Mouse (Mus musculus) intestine, embryonic 15.5 days (tissue): Measurements from ENCODE around the gene C130026I21Rik. TPM values are rescaled to one million over a fixed set of nuclear protein-coding genes. Genes with fewer than 3 reads are reported as not detected.
"Not testable (repeated sequence)": the region's sequence is repeated elsewhere in the genome, so short reads cannot be mapped to it uniquely, and the experiment has no call there.

Experiments
- ATAC-seq: fragments of 200-750 bp; cut with Nextera tagmentation; 2 replicates; pipeline ENCODE4 v1.8.0; 2017; ENCODE audit warnings: moderate TSS enrichment, moderate library complexity
- H3K27ac ChIP-seq: fragments of 300-500 bp; sonication (generic); 2 replicates; pipeline ENCODE4 v1.5.1; 2015; ENCODE audit warnings: mild to moderate bottlenecking, inconsistent platforms
- H3K27me3 ChIP-seq: fragments of 300-500 bp; sonication (generic); replicated peaks from 2 replicates; pipeline ENCODE4 v1.6.1; 2015; ENCODE audit warnings: inconsistent platforms
- H3K36me3 ChIP-seq: fragments of 300-500 bp; sonication (generic); 2 replicates; pipeline ENCODE4 v1.6.1; 2015; ENCODE audit warnings: inconsistent platforms
- H3K4me1 ChIP-seq: fragments of 300-500 bp; sonication (generic); replicated peaks from 2 replicates; pipeline ENCODE4 v1.6.1; 2015; ENCODE audit warnings: inconsistent platforms
- H3K4me2 ChIP-seq: fragments of 300-500 bp; sonication (generic); replicated peaks from 2 replicates; pipeline ENCODE4 v1.6.1; 2015; ENCODE audit warnings: mild to moderate bottlenecking, inconsistent platforms
- H3K4me3 ChIP-seq: fragments of 300-500 bp; sonication (generic); replicated peaks from 2 replicates; pipeline ENCODE4 v1.5.1; 2015; ENCODE audit warnings: inconsistent platforms
- H3K9ac ChIP-seq: fragments of 300-500 bp; sonication (generic); 2 replicates; pipeline ENCODE4 v1.6.1; 2015; ENCODE audit warnings: inconsistent platforms
- H3K9me3 ChIP-seq: fragments of 300-500 bp; sonication (generic); 2 replicates; pipeline ENCODE4 v1.6.1; 2016; ENCODE audit warnings: inconsistent platforms
- WGBS: fragments of 180-500 bp; shearing (Covaris S2); methylation state at CpG from one replicate; pipeline ENCODE4 v1.1.7; 2015; 5-methylcytosine and 5-hydroxymethylcytosine counted together
- polyA plus RNA-seq: library from polyadenylated mRNA; unstranded; fragments of >200 nt; fragmentation: Nextera tagmentation; extraction: Ambion mirVana; gene quantifications from 2 replicates; pipeline ENCODE4 v1.2.1, GENCODE M21; 2015

Gene C130026I21Rik
- 0.43 and 0.82 TPM in 2 replicates for polyA plus RNA-seq

DNA sequence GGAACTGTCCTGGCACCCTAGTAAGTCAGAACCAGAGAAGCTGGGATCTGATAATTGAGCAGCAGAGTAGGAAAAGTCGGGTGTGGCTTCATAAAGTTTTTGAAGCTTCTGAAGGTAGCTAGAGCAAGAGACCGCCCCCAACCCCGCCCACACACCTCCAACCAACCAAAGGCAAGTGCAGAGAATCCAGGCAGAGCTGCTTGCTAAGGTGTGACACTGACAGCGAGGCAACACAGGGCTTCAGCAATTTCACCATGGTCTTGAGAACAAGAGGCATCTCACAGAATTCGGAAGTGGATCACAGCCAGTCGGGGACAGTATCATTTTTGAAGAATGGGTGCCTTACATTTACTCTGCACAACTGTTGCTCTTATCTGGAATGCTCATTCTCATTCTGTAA, at the start of gene C130026I21Rik:
Gene C130026I21Rik (minus strand): TSS at position 101 of the 400 bp plus-strand sequence.
- not testable (repeated sequence) for H3K9ac ChIP-seq, H3K27me3 ChIP-seq, H3K4me3 ChIP-seq, ATAC-seq, H3K36me3 ChIP-seq, H3K4me1 ChIP-seq, H3K27ac ChIP-seq, H3K9me3 ChIP-seq, H3K4me2 ChIP-seq
- no CpG with 5 or more reads among the region's 6 CpGs for WGBS

DNA sequence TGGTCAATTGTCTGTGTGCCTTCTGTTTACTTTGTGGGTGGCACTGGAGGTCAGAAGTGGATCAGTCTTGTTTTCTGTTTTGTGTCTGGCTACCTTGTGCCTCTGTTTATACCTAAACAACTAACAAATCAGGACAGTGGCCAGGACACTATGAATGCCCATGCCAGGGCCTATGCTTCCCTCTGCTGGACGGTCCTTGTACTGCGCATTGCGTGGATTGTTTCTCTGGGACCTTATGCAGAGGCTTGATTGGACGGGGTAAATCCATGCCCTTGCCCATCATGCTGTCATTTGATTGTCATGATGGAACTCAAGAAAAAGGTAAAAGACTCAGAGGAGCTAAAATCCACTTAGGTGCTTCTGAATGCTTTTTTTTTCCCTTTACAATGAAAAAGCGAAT, 16.7 kb upstream of the C130026I21Rik start:
- not testable (repeated sequence) for H3K36me3 ChIP-seq, H3K4me3 ChIP-seq, H3K27ac ChIP-seq, H3K4me2 ChIP-seq, ATAC-seq, H3K9me3 ChIP-seq, H3K9ac ChIP-seq, H3K4me1 ChIP-seq, H3K27me3 ChIP-seq
- 47% methylated on average over 4 of the region's 5 CpGs for WGBS

DNA sequence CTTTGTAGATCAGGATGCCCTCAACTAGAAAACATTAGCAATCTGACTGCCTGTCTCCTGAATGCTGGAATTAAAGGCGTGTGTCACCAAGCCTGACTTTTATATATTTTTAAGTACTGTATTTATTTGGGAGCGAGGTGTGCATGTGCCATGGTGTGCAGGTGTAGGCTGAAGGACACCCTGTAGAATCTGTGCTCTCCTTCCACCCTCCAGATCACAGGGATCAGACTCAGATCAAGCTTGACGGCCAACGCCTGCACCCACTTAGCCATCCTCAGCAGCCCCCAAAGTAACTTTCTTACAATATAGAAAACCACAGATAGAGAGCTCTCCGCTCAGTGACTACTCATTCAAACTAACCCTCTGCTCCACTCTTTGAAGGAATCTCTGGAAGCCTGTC, 6.1 kb upstream of the C130026I21Rik start:
- 69% methylated on average over 4 of the region's 5 CpGs for WGBS
- H3K4me1 ChIP-seq, H3K27me3 ChIP-seq, ATAC-seq, H3K27ac ChIP-seq, H3K36me3 ChIP-seq, H3K4me3 ChIP-seq, H3K4me2 ChIP-seq, H3K9me3 ChIP-seq, H3K9ac ChIP-seq: not testable (repeated sequence)

DNA sequence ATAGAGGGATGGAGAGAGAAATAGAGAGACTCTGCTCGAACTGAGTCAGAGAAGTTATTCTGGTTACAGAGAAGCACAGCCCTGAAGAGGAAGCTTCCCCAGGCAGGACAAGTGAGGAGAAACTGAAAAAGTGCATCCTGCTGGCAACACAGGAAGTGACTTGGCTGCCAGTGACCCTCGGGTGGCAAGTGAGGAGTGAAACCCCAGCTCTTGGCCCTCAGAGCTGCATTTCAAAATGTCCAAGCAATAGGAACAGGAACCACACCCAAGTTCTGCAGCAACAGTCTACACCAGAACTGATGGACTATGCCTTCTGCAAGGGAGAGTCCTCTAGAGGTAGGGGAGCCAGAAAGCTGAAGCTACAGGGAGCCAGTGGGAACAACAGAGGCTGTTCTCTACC, 11.7 kb downstream of the C130026I21Rik start:
- 55% methylated on average over 2 of the region's 2 CpGs for WGBS
- ATAC-seq, H3K27me3 ChIP-seq: not testable (repeated sequence)

DNA sequence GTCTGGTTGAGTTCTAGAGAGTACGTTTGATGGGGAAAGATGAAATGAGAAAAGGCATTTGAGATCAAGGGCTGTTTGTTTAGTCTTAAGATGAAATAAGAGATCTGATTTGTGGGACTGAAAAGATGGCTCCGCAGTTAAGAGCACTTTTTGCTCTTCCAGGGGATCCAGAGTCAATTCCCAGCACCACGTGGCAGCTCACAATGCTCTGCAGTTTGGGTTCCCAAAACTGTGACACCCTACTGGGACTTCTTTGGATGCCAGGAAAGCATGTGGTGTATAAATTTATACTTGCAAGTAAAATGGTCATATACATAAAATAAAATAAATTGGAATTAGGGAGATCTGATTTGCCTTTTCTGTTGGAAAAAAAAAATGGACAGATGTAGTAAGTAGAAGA, 15.1 kb downstream of the C130026I21Rik start:
- not testable (repeated sequence) for H3K36me3 ChIP-seq, H3K4me2 ChIP-seq, H3K27ac ChIP-seq, H3K27me3 ChIP-seq, H3K9me3 ChIP-seq, ATAC-seq, H3K4me1 ChIP-seq, H3K4me3 ChIP-seq, H3K9ac ChIP-seq
- WGBS = 62% methylated on average over 2 of the region's 3 CpGs

More for the DNA sequence above, 11.7 kb downstream of the C130026I21Rik start:
- H3K4me3 ChIP-seq, H3K9ac ChIP-seq, H3K27ac ChIP-seq, H3K36me3 ChIP-seq, H3K4me2 ChIP-seq, H3K9me3 ChIP-seq, H3K4me1 ChIP-seq: not testable (repeated sequence)

DNA sequence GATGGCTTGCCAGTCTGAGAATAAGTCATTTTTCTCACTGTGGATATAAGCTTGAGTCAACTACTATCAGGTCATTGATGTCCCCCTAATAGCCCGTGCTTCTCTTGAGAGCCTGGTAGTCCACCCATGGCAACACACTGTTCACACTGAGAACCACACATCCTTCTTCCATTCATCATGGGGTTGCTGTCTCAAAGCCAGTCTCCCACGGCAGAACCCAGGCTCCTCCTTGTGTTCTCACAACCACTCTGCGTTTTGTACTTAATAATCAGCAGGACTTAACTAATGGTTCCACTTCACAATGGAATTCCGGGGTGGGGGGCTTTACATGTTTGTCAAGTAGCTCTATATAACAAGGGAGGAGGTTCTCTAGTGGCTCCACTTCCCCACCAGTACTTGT, 19.2 kb downstream of the C130026I21Rik start:
- not testable (repeated sequence) for ATAC-seq, H3K9ac ChIP-seq, H3K4me2 ChIP-seq, H3K36me3 ChIP-seq, H3K4me1 ChIP-seq, H3K27me3 ChIP-seq, H3K4me3 ChIP-seq, H3K27ac ChIP-seq
- peaks cover 14% of the 10 kb centered on the region for H3K9me3 ChIP-seq
- WGBS = 83% methylated on average over 4 of the region's 4 CpGs

DNA sequence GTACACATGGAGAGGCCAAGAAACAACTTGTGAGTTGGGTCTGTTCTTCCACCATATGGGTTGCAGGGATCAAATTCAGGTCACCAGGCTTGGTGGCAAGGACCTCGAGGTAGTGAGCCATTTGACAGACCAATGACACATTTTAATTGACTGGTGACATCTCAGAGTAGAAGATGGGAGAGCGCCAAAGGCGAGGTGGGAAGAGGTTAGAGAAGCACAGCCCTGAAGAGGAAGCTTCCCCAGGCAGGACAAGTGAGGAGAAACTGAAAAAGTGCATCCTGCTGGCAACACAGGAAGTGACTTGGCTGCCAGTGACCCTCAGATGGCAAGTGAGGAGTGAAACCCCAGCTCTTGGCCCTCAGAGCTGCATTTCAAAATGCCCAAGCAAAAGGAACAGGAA, 21.4 kb downstream of the C130026I21Rik start:
- H3K27ac ChIP-seq, ATAC-seq, H3K4me3 ChIP-seq, H3K9ac ChIP-seq, H3K4me2 ChIP-seq, H3K4me1 ChIP-seq, H3K27me3 ChIP-seq, H3K36me3 ChIP-seq: not testable (repeated sequence)
- 65% methylated on average over 3 of the region's 3 CpGs for whole genome bisulfite sequencing
- peaks cover 14% of the 10 kb centered on the region for H3K9me3 ChIP-seq

DNA sequence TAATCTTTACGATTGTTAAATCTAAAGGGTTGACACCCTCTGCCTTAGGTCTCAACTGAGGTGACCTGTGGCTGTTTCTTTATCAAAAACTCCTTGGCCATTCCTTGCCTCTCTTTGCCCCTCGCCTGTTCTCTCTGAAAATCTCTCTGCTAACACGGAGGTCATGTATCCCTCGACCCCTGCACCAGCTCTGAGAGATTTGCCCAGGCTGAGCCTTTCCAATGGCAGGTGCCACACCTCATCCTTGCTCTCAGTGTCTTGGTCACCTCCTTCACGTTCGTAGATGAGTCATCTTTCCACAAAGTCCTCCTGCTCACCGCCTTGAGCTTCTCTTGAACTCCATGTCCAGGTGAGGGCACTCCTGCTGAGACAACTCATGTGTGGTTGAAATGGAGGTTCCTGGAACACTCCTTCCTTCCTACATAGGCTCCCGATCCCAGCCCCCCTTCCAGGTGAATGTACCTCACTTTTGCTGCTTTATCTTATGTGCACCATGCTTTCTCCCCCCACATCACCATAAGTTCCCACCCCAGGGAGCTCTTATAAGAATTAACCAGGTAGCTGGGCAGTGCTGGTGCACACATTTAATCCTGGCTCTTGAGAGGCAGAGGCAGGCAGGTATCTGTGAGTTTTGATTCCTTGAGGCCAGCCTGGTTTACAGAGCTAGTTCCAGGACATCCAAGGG, 23.4 kb downstream of the C130026I21Rik start:
- ATAC-seq, H3K4me2 ChIP-seq, H3K27me3 ChIP-seq, H3K27ac ChIP-seq, H3K4me1 ChIP-seq, H3K4me3 ChIP-seq, H3K36me3 ChIP-seq, H3K9ac ChIP-seq: not testable (repeated sequence)
- peaks cover 16% of the 10 kb centered on the region for H3K9me3 ChIP-seq
- 70% methylated on average over 8 of the region's 8 CpGs for WGBS

DNA sequence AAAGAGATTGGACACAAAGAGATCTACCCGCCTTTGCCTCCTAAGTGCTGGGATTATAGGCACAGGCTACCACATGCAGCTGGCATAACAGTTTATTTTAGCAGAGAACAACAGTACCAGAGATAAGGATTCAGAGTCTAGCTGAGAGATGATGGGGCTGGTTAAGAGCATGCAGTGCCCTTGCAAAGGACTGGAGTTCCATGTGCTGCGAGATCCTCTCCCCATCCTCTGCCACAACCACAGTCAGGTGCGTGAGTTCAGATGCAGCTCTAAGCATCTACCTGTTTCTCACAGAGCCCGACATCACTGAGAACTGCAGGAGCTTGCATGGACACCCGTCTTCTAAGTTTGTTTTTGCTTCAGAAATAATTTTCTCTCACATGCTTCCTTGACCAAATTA, 24.1 kb downstream of the C130026I21Rik start:
- peaks cover 16% of the 10 kb centered on the region for H3K9me3 ChIP-seq
- ATAC-seq, H3K4me3 ChIP-seq, H3K4me2 ChIP-seq, H3K36me3 ChIP-seq, H3K4me1 ChIP-seq, H3K27me3 ChIP-seq, H3K9ac ChIP-seq, H3K27ac ChIP-seq: not testable (repeated sequence)
- WGBS = 84% methylated on average over 5 of the region's 5 CpGs

DNA sequence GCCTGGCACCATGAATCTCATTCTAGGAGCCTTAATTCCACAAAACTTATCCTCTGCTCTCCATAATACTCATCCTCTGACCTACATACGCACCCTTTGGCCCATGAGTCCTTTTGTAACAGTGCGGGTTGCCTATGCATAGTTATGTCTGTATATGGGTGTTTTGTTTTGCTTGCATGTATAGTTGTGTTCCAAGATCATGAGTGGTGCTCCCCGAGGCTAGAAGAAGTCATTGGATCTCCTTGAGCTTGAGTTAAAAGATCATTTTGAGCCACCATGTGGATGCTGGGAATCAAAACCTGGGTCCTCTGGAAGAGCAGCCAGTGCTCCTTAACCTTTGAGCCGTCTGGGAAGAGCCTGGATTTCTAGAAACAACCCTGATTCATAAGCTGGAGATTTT, 25.4 kb downstream of the C130026I21Rik start:
- H3K4me2 ChIP-seq, ATAC-seq, H3K4me3 ChIP-seq, H3K27ac ChIP-seq, H3K4me1 ChIP-seq, H3K9ac ChIP-seq, H3K27me3 ChIP-seq, H3K36me3 ChIP-seq: not testable (repeated sequence)
- WGBS = 63% methylated on average over 3 of the region's 4 CpGs
- peaks cover 12% of the 10 kb centered on the region; the same call in 1 of the 2 replicates for H3K9me3 ChIP-seq

DNA sequence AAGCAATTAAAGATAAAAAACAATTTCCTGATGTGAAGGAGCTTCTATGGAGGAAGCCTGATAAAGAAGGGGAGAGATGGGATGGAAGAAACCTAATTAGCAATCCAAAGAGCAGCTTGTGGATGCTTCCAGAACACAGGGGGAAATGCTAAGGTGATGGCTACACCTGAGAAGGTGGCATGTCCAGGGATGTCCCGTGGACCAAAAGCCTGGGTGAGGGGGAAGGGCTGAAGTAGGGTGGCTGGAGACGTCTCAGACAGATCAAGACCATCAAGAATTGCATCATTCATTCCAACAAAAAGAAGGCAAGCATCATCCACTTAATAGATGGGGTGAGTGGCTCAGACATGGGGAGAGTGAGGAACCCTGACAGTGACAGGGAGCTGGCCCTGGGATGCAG, 27.3 kb downstream of the C130026I21Rik start:
- not testable (repeated sequence) for H3K27ac ChIP-seq, H3K9ac ChIP-seq, H3K4me2 ChIP-seq, H3K9me3 ChIP-seq, ATAC-seq, H3K36me3 ChIP-seq, H3K4me3 ChIP-seq, H3K4me1 ChIP-seq, H3K27me3 ChIP-seq
- 75% methylated on average over 2 of the region's 2 CpGs for WGBS

DNA sequence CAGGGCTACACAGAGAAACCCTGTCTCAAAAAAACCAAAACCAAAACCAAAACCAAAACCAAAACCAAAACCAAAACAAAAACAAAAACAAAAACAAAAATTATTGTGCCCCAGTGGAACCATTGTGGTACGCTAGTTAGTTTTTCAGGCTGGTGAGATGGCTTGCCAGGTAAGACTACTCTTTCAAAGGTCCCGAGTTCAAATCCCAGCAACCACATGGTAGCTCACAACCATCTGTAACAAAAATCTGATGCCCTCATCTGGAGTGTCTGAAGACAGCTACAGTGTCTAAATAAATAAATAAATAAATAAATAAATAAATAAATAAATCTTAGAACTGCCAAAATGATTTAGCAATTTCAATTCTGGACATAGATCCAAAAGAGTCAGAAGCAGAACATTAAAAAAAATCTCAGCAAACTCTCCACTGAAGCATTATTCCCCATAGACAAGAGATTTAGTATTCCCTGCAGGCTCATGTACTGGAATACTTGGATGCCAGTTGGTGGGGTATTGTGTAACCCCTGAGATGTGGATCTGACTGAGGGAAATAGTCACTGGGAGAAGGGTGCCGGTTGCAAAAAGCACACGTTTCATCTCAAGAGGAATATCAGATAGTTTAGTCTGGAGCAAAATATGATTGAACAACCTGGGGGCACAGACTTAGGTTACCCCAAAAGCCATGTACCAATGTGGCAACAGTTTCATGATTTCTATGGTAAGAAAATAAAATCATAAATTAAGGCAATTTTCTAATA, 31.2 kb downstream of the C130026I21Rik start:
- not testable (repeated sequence) for H3K4me1 ChIP-seq, ATAC-seq, H3K4me3 ChIP-seq, H3K9me3 ChIP-seq, H3K4me2 ChIP-seq, H3K36me3 ChIP-seq, H3K27me3 ChIP-seq, H3K9ac ChIP-seq, H3K27ac ChIP-seq
- WGBS = 73% methylated on average over 4 of the region's 4 CpGs

DNA sequence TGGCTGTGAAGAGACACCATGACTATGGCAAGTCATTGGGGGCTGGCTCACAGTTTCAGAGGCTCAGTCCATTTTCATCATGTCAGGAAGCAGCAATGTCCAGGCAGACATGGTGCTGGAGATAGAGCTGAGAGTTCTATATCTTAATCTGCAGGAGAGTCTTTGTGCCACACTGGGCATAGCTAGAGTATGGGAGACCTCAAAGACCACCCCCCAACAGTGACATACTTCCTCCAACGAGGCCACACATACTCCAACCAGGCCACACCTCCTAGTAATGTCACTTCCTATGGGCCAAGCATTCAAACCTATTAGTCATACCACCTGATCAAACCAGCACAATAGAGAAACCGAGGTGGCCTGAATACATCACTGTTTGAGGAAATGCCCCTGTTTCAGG, 63.8 kb downstream of the C130026I21Rik start:
- not testable (repeated sequence) for H3K4me3 ChIP-seq, H3K36me3 ChIP-seq, H3K27me3 ChIP-seq, H3K4me1 ChIP-seq, ATAC-seq, H3K9me3 ChIP-seq, H3K27ac ChIP-seq, H3K4me2 ChIP-seq, H3K9ac ChIP-seq
- 39% methylated on average over 1 of the region's 2 CpGs for WGBS
